Mouse (Mus musculus): ENCODE data around the gene Knstrn. TPM values are rescaled to one million over a fixed set of nuclear protein-coding genes. Genes with fewer than 3 reads are reported as not detected.

The Knstrn gene
- total RNA-seq, 2 experiments from 2014 or later, result 48.2 to 210 TPM

GRCm38 (mm10) chr2:118897808-118898207 is 84.0 kb downstream of the Knstrn start:
- ATAC-seq (replicated peaks; ENCODE audit: low FRiP score, poor library complexity, severe bottlenecking), result no peak

GRCm38 (mm10) chr2:118898771-118899170 is 85.0 kb downstream of the Knstrn start:
- no peak for ATAC-seq (replicated peaks; ENCODE audit: low FRiP score, poor library complexity, severe bottlenecking)

- no peak for ATAC-seq (replicated peaks; ENCODE audit: low FRiP score, poor library complexity, severe bottlenecking)
These were observed 85.5 kb downstream of the Knstrn start for GRCm38 (mm10) chr2:118899306-118899705.

- ATAC-seq (replicated peaks; ENCODE audit: low FRiP score, poor library complexity, severe bottlenecking), result no peak
These were observed 86.4 kb downstream of the Knstrn start, which contains the start of gene Bahd1 for GRCm38 (mm10) chr2:118899981-118900825. Gene Bahd1, plus strand, starts transcription at chr2:118900377.

GRCm38 (mm10) chr2:118900826-118901140 is 87.0 kb downstream of the Knstrn start:
- no peak for ATAC-seq (replicated peaks; ENCODE audit: low FRiP score, poor library complexity, severe bottlenecking)

GRCm38 (mm10) chr2:118901175-118902031 is 87.6 kb downstream of the Knstrn start:
- ATAC-seq (replicated peaks; ENCODE audit: low FRiP score, poor library complexity, severe bottlenecking), result peak; percentile 94

GRCm38 (mm10) chr2:118902051-118903025 is 88.5 kb downstream of the Knstrn start:
- ATAC-seq (replicated peaks; ENCODE audit: low FRiP score, poor library complexity, severe bottlenecking), result no peak

- ATAC-seq (replicated peaks; ENCODE audit: low FRiP score, poor library complexity, severe bottlenecking), result no peak
These were observed 89.5 kb downstream of the Knstrn start for GRCm38 (mm10) chr2:118903333-118903741.

Other genes starting within 250 kb of the Knstrn start
- gene Bub1b, start 215.8 kb upstream of the Knstrn start, total RNA-seq (2015; ENCODE audit: low replicate concordance), result 118 and 120 TPM in 2 replicates
- gene Bub1b, start 215.8 kb upstream of the Knstrn start, total RNA-seq (2017; ENCODE audit: low replicate concordance), result 270 and 278 TPM in 2 replicates
- not detected in 2 replicates for gene Pak6, start 150.7 kb upstream of the Knstrn start, total RNA-seq (2015; ENCODE audit: low replicate concordance)
- 0.15 and 0.39 TPM in 2 replicates for gene Pak6, start 150.7 kb upstream of the Knstrn start, total RNA-seq (2017; ENCODE audit: low replicate concordance)
- not detected in 2 replicates for gene Ankrd63, start 110.0 kb upstream of the Knstrn start, total RNA-seq (2015; ENCODE audit: low replicate concordance)
- not detected in 2 replicates for gene Ankrd63, start 110.0 kb upstream of the Knstrn start, total RNA-seq (2017; ENCODE audit: low replicate concordance)
- 14.3 and 18.4 TPM in 2 replicates for gene Plcb2, start 85.6 kb upstream of the Knstrn start, total RNA-seq (2015; ENCODE audit: low replicate concordance)
- 9.8 and 12.3 TPM in 2 replicates for gene Plcb2, start 85.6 kb upstream of the Knstrn start, total RNA-seq (2017; ENCODE audit: low replicate concordance)
- gene Inafm2, start 68.2 kb upstream of the Knstrn start, total RNA-seq (2015; ENCODE audit: low replicate concordance), result 5.0 and 8.4 TPM in 2 replicates
- gene Inafm2, start 68.2 kb upstream of the Knstrn start, total RNA-seq (2017; ENCODE audit: low replicate concordance), result 1.3 and 3.6 TPM in 2 replicates
- 2.1 TPM in 1 of 2 replicates, not detected in the other for gene Ccdc9b, start 51.3 kb upstream of the Knstrn start, total RNA-seq (2015; ENCODE audit: low replicate concordance)
- gene Ccdc9b, start 51.3 kb upstream of the Knstrn start, total RNA-seq (2017; ENCODE audit: low replicate concordance), result 0.30 and 0.51 TPM in 2 replicates
- not detected in 2 replicates for gene Phgr1, start 41.2 kb upstream of the Knstrn start, total RNA-seq (2015; ENCODE audit: low replicate concordance)
- gene Phgr1, start 41.2 kb upstream of the Knstrn start, total RNA-seq (2017; ENCODE audit: low replicate concordance), result not detected in 2 replicates
- gene Disp2, start 34.3 kb upstream of the Knstrn start, total RNA-seq (2015; ENCODE audit: low replicate concordance), result not detected in 2 replicates
- 0.26 TPM in 1 of 2 replicates, not detected in the other for gene Disp2, start 34.3 kb upstream of the Knstrn start, total RNA-seq (2017; ENCODE audit: low replicate concordance)
- gene Ivd, start 48.0 kb downstream of the Knstrn start, total RNA-seq (2015; ENCODE audit: low replicate concordance), result 5.4 and 6.3 TPM in 2 replicates
- gene Ivd, start 48.0 kb downstream of the Knstrn start, total RNA-seq (2017; ENCODE audit: low replicate concordance), result 1.9 and 7.3 TPM in 2 replicates
- gene Bahd1, start 86.4 kb downstream of the Knstrn start, total RNA-seq (2015; ENCODE audit: low replicate concordance), result 7.6 and 8.8 TPM in 2 replicates
- 14.5 and 15.1 TPM in 2 replicates for gene Bahd1, start 86.4 kb downstream of the Knstrn start, total RNA-seq (2017; ENCODE audit: low replicate concordance)
- not detected in 2 replicates for gene Chst14, start 112.5 kb downstream of the Knstrn start, total RNA-seq (2015; ENCODE audit: low replicate concordance)
- 0.77 TPM in 1 of 2 replicates, not detected in the other for gene Chst14, start 112.5 kb downstream of the Knstrn start, total RNA-seq (2017; ENCODE audit: low replicate concordance)
- 4.6 and 7.2 TPM in 2 replicates for gene Ccdc32, start 215.4 kb downstream of the Knstrn start, total RNA-seq (2015; ENCODE audit: low replicate concordance)
- gene Ccdc32, start 215.4 kb downstream of the Knstrn start, total RNA-seq (2017; ENCODE audit: low replicate concordance), result 10.1 and 12.9 TPM in 2 replicates
- gene Rpusd2, start 220.8 kb downstream of the Knstrn start, total RNA-seq (2015; ENCODE audit: low replicate concordance), result 2.1 and 2.5 TPM in 2 replicates
- 0.61 and 0.90 TPM in 2 replicates for gene Rpusd2, start 220.8 kb downstream of the Knstrn start, total RNA-seq (2017; ENCODE audit: low replicate concordance)
- gene Knl1, start 233.1 kb downstream of the Knstrn start, total RNA-seq (2015; ENCODE audit: low replicate concordance), result 282 and 376 TPM in 2 replicates
- 418 and 469 TPM in 2 replicates for gene Knl1, start 233.1 kb downstream of the Knstrn start, total RNA-seq (2017; ENCODE audit: low replicate concordance)

Measured in erythroid progenitor cell, adult 5-6 weeks (primary cell).